Mouse (Mus musculus) stomach, embryonic 15.5 days (tissue): ENCODE measurements at regions not wholly inside any gene's neighbourhood (a gene's known extent, or its start where the extent isn't known, plus 50 kb on each side); places are given as distances from the start of the nearest gene placed in this dataset.

Experiments used
- ATAC-seq: fragments of 200-750 bp; cut with Nextera tagmentation; 2 replicates; pipeline ENCODE4 v1.8.0; 2017; ENCODE audit warnings: low read depth, moderate number of reproducible peaks, moderate TSS enrichment; ENCODE audit not compliant: insufficient read depth, low FRiP score
- H3K27ac ChIP-seq: fragments of 300-500 bp; sonication (generic); 2 replicates; pipeline ENCODE4 v1.5.1; 2015; ENCODE audit warnings: mild to moderate bottlenecking, inconsistent platforms
- H3K27me3 ChIP-seq: fragments of 300-500 bp; sonication (generic); replicated peaks from 2 replicates; pipeline ENCODE4 v1.6.1; 2015; ENCODE audit warnings: inconsistent platforms
- H3K36me3 ChIP-seq: fragments of 300-500 bp; sonication (generic); 2 replicates; pipeline ENCODE4 v1.6.1; 2015; ENCODE audit warnings: inconsistent platforms
- H3K4me1 ChIP-seq: fragments of 300-500 bp; sonication (generic); 2 replicates; pipeline ENCODE4 v1.6.1; 2015; ENCODE audit warnings: inconsistent platforms
- H3K4me2 ChIP-seq: fragments of 300-500 bp; sonication (generic); 2 replicates; pipeline ENCODE4 v1.6.1; 2015; ENCODE audit warnings: mild to moderate bottlenecking, inconsistent platforms
- H3K4me3 ChIP-seq: fragments of 300-500 bp; sonication (generic); replicated peaks from 2 replicates; pipeline ENCODE4 v1.5.1; 2015; ENCODE audit warnings: inconsistent platforms
- H3K9ac ChIP-seq: fragments of 300-500 bp; sonication (generic); 2 replicates; pipeline ENCODE4 v1.6.1; 2015; ENCODE audit warnings: inconsistent platforms
- H3K9me3 ChIP-seq: fragments of 300-500 bp; sonication (generic); 2 replicates; pipeline ENCODE4 v1.6.1; 2016; ENCODE audit warnings: inconsistent platforms
- WGBS: fragments of 180-500 bp; shearing (Covaris S2); methylation state at CpG from one replicate; pipeline ENCODE4 v1.1.7; 2015; 5-methylcytosine and 5-hydroxymethylcytosine counted together

- H3K27ac ChIP-seq = no peak overlapping the region
- no peaks in the 10 kb centered on the region for H3K36me3 ChIP-seq
- no peak overlapping the region for H3K4me2 ChIP-seq
- H3K4me1 ChIP-seq = no peaks in the 10 kb centered on the region
- no peak overlapping the region for H3K4me3 ChIP-seq
- H3K9me3 ChIP-seq = no peaks in the 10 kb centered on the region
- no peak for ATAC-seq
- no peak overlapping the region for H3K9ac ChIP-seq
- 41% methylated on average over 3 of the region's 3 CpGs for WGBS
- H3K27me3 ChIP-seq = no peaks in the 10 kb centered on the region
Measured at GRCm38 (mm10) chr6:64797600-64797999, 68.7 kb downstream of the Atoh1 start.

GRCm38 (mm10) chr6:64798804-64799203 lies 69.9 kb downstream of the Atoh1 start:
- H3K9ac ChIP-seq = no peak overlapping the region
- H3K27me3 ChIP-seq = no peaks in the 10 kb centered on the region
- H3K27ac ChIP-seq = no peak overlapping the region
- ATAC-seq = no peak
- H3K36me3 ChIP-seq = no peaks in the 10 kb centered on the region
- peak overlapping the region; percentile 62 for H3K4me2 ChIP-seq
- WGBS = 47% methylated on average over 5 of the region's 5 CpGs
- no peaks in the 10 kb centered on the region for H3K9me3 ChIP-seq
- no peaks in the 10 kb centered on the region for H3K4me1 ChIP-seq
- H3K4me3 ChIP-seq = peak overlapping the region; percentile 25; the same call in 1 of the 2 replicates

- Histone ChIP-seq H3K9ac (no peak overlapping the region), H3K9me3 (no peaks in the 10 kb centered on the region), H3K36me3 (no peaks in the 10 kb centered on the region), H3K27me3 (no peaks in the 10 kb centered on the region), H3K4me3 (peak overlapping the region; percentile 25), H3K4me1 (no peaks in the 10 kb centered on the region), H3K4me2 (peak overlapping the region; percentile 62), H3K27ac (no peak overlapping the region)
- ATAC-seq = no peak
- 9% methylated on average over 22 of the region's 22 CpGs for WGBS
Measured at GRCm38 (mm10) chr6:64799306-64800001, 70.5 kb downstream of the Atoh1 start.

GRCm38 (mm10) chr6:64800965-64801364 lies 72.0 kb downstream of the Atoh1 start:
- Histone ChIP-seq H3K36me3 (no peaks in the 10 kb centered on the region), H3K9ac (no peak overlapping the region), H3K9me3 (no peaks in the 10 kb centered on the region), H3K27me3 (no peaks in the 10 kb centered on the region), H3K4me3 (no peak overlapping the region), H3K4me1 (no peaks in the 10 kb centered on the region), H3K27ac (no peak overlapping the region), H3K4me2 (no peak overlapping the region)
- 48% methylated on average over 3 of the region's 3 CpGs for WGBS
- no peak for ATAC-seq

- no peak overlapping the region for H3K27ac ChIP-seq
- H3K9ac ChIP-seq = no peak overlapping the region
- no peaks in the 10 kb centered on the region for H3K9me3 ChIP-seq
- WGBS = 84% methylated on average over 1 of the region's 1 CpGs
- no peak overlapping the region for H3K4me3 ChIP-seq
- no peaks in the 10 kb centered on the region for H3K4me1 ChIP-seq
- no peaks in the 10 kb centered on the region for H3K27me3 ChIP-seq
- ATAC-seq = no peak
- no peaks in the 10 kb centered on the region for H3K36me3 ChIP-seq
- H3K4me2 ChIP-seq = no peak overlapping the region
Measured at GRCm38 (mm10) chr6:64815115-64815514, 86.2 kb downstream of the Atoh1 start.

GRCm38 (mm10) chr6:64849097-64849648 lies 120.2 kb downstream of the Atoh1 start:
- H3K27ac ChIP-seq = no peak overlapping the region
- no peak overlapping the region for H3K9ac ChIP-seq
- no peaks in the 10 kb centered on the region for H3K36me3 ChIP-seq
- no peak for ATAC-seq
- 69% methylated on average over 4 of the region's 4 CpGs for WGBS
- H3K4me1 ChIP-seq = no peaks in the 10 kb centered on the region
- no peak overlapping the region for H3K4me3 ChIP-seq
- no peaks in the 10 kb centered on the region for H3K27me3 ChIP-seq
- H3K9me3 ChIP-seq = no peaks in the 10 kb centered on the region
- no peak overlapping the region for H3K4me2 ChIP-seq

- H3K27me3 ChIP-seq = no peaks in the 10 kb centered on the region
- H3K9me3 ChIP-seq = no peaks in the 10 kb centered on the region
- no peak overlapping the region for H3K4me3 ChIP-seq
- 77% methylated on average over 4 of the region's 4 CpGs for WGBS
- H3K4me2 ChIP-seq = no peak overlapping the region
- no peak for ATAC-seq
- H3K4me1 ChIP-seq = no peaks in the 10 kb centered on the region
- no peak overlapping the region for H3K9ac ChIP-seq
- no peak overlapping the region for H3K27ac ChIP-seq
- no peaks in the 10 kb centered on the region for H3K36me3 ChIP-seq
Measured at GRCm38 (mm10) chr6:64862901-64863300, 134.0 kb downstream of the Atoh1 start.

- no peaks in the 10 kb centered on the region for H3K9me3 ChIP-seq
- H3K27ac ChIP-seq = no peak overlapping the region
- no peak for ATAC-seq
- H3K4me2 ChIP-seq = no peak overlapping the region
- H3K9ac ChIP-seq = no peak overlapping the region
- no peaks in the 10 kb centered on the region for H3K4me1 ChIP-seq
- H3K27me3 ChIP-seq = no peaks in the 10 kb centered on the region
- WGBS = 73% methylated on average over 5 of the region's 5 CpGs
- no peak overlapping the region for H3K4me3 ChIP-seq
- H3K36me3 ChIP-seq = no peaks in the 10 kb centered on the region
Measured at GRCm38 (mm10) chr6:64896420-64896819, 146.0 kb upstream of the Smarcad1 start.
